Mouse (Mus musculus): ENCODE measurements around the gene Sap30l.

DNA sequence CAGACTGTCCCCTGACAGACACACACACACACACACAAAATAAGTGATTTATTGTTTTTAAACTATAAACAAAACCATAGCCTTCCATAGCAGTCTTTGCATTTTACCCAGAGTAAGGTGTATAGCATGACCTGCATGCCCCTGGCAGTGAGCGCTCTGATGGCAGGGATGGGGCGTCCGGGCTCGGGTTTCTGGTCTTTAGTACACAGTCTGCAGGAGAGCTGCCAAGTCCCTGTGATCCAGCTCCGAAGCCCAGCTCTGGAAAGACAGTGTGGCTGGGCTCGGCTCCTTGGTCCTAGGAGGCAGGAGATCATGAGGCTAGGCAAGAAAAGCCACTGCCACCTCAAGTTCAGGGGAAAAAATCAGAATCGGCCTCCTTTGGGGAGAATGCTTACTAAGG lies 9.6 kb downstream of the Sap30l start:
- TF ChIP-seq CTCF (IDR thresholded peaks at IDR 0.05; ENCODE audit: borderline replicate concordance, insufficient read depth, low read length) (no peak), POLR2A (IDR thresholded peaks at IDR 0.05; ENCODE audit: low read depth, low read length) (no peak)

Measured in embryonic fibroblast, embryonic 13.5 days (primary cell).